In genomic region chr15:23566886-23567655, GRCm38 (mm10) we compare ENCODE assay signal across 27 mouse cellular contexts.
DNase-seq lines count a peak whose midpoint lies in the region.
"Had no signal": no experiment of that assay in that cellular context is flagged by ENCODE, and none has a peak within 500 bp of the region (broad histone marks: within the 10 kb centered on the region; RNA-seq: fewer than 3 reads in every experiment).

No protein-coding gene starts in this region.

- H3K4me1 ChIP-seq in embryonic facial prominence, embryonic 10.5 days = no peaks in the 10 kb centered on the region
- H3K4me1 ChIP-seq: embryonic facial prominence, embryonic 13.5 days; forebrain, embryonic 10.5 days; kidney, embryonic 15.5 days; limb, embryonic 10.5 days; limb, embryonic 15.5 days; midbrain, embryonic 15.5 days had no signal

- no peaks in the 10 kb centered on the region for H3K36me3 ChIP-seq in embryonic facial prominence, embryonic 10.5 days (replicated peaks)
- H3K36me3 ChIP-seq: embryonic facial prominence, embryonic 13.5 days; forebrain, embryonic 10.5 days; kidney, embryonic 15.5 days; limb, embryonic 10.5 days; limb, embryonic 15.5 days; midbrain, embryonic 15.5 days had no signal

- H3K9me3 ChIP-seq in embryonic facial prominence, embryonic 10.5 days = 0 out of 2 replicates have a peak, but pooled peaks cover 3% of the 10 kb centered on the region
- H3K9me3 ChIP-seq: kidney, embryonic 15.5 days; limb, embryonic 10.5 days; limb, embryonic 15.5 days; midbrain, embryonic 15.5 days had no signal

- WGBS in embryonic facial prominence, embryonic 10.5 days = 74% methylated on average over 3 of the region's 3 CpGs

- intact Hi-C loops in left cerebral cortex, postnatal 4 days (cut with DNase I) = no loop called here

- DNase-seq in left cerebral cortex, postnatal 4 days = peak; percentile 65
- no peak for DNase-seq in left cerebral cortex, adult 9 months (ENCODE audit: low spot score in 2 of 2)
- peak; percentile 78 for DNase-seq in cerebellum, adult 11 months
- DNase-seq in cerebellum, adult 8-10 months = peak; percentile 79
- DNase-seq in cerebellum, postnatal 25 days = peak; percentile 72 to 83
- no peak for DNase-seq in heart, adult 11 months
- no peak for DNase-seq in embryonic facial prominence, embryonic 10.5 days (ENCODE audit: low spot score)
- no peak for DNase-seq in spleen, postnatal 10 days (ENCODE audit: low spot score in 2 of 2)
- DNase-seq: adrenal gland, postnatal 25 days; B cell, adult 2 months; gastrocnemius, postnatal 14 days; heart, postnatal 36 days; kidney, adult 18-20 months; kidney, postnatal 36 days; lung, adult 2 months; lung, postnatal 10 days; right cerebral cortex, adult 18-20 months; right cerebral cortex, postnatal 4 days; thymus, adult 2 months had no signal

- H3K27me3 ChIP-seq in embryonic facial prominence, embryonic 10.5 days (replicated peaks; ENCODE audit: low read depth, poor library complexity, severe bottlenecking) = no peaks in the 10 kb centered on the region
- H3K27me3 ChIP-seq: embryonic facial prominence, embryonic 13.5 days; kidney, embryonic 15.5 days; limb, embryonic 15.5 days; midbrain, embryonic 15.5 days had no signal

- H3K27ac ChIP-seq in embryonic facial prominence, embryonic 10.5 days (replicated peaks) = no peak overlapping the region
- H3K27ac ChIP-seq: embryonic facial prominence, embryonic 13.5 days; forebrain, embryonic 10.5 days; hindbrain, embryonic 14.5 days; kidney, embryonic 15.5 days; limb, embryonic 10.5 days; limb, embryonic 15.5 days; liver, embryonic 14.5 days; midbrain, embryonic 15.5 days had no signal

- H3K4me3 ChIP-seq in embryonic facial prominence, embryonic 10.5 days = no peak overlapping the region
- H3K4me3 ChIP-seq: embryonic facial prominence, embryonic 13.5 days; forebrain, embryonic 10.5 days; kidney, embryonic 15.5 days; limb, embryonic 10.5 days; limb, embryonic 15.5 days; midbrain, embryonic 15.5 days had no signal

Comparison
In these comparisons a context has a peak if more than half of its experiments do, and no peak if none do; other contexts are left out.
1. DNase-seq: peak in left cerebral cortex, postnatal 4 days (single experiment), cerebellum, adult 11 months (single experiment), cerebellum, adult 8-10 months (single experiment) and cerebellum, postnatal 25 days (2 of 2); none in left cerebral cortex, adult 9 months (0 of 2), heart, adult 11 months (single experiment), embryonic facial prominence, embryonic 10.5 days (single experiment) and spleen, postnatal 10 days (0 of 2).